Mouse (Mus musculus) forebrain, postnatal 0 days (tissue): ENCODE measurements around the gene Kcnk3. TPM values are rescaled to one million over a fixed set of nuclear protein-coding genes. Genes with fewer than 3 reads are reported as not detected.

ENCODE experiments used
- ATAC-seq: fragments of 200-750 bp; cut with Nextera tagmentation; 2 replicates; pipeline ENCODE4 v1.8.0; 2017; ENCODE audit warnings: mild to moderate bottlenecking, moderate library complexity
- DNase-seq: peaks from one replicate; pipeline ENCODE4 v3.0.0-alpha.2; 2015
- H3K27ac ChIP-seq: fragments of 300-500 bp; sonication (generic); 2 replicates; pipeline ENCODE4 v1.5.1; 2014; ENCODE audit warnings: low read depth, mild to moderate bottlenecking, antibody characterized with exemption, low read length, moderate library complexity, mixed read lengths
- H3K27me3 ChIP-seq: fragments of 300-500 bp; sonication (generic); 2 replicates; pipeline ENCODE4 v1.6.1; 2014; ENCODE audit warnings: mild to moderate bottlenecking, low read length, mixed read lengths; ENCODE audit not compliant: insufficient read depth
- H3K36me3 ChIP-seq: fragments of 300-500 bp; sonication (generic); 2 replicates; pipeline ENCODE4 v1.6.1; 2014; ENCODE audit warnings: mild to moderate bottlenecking, moderate library complexity; ENCODE audit not compliant: insufficient read depth
- H3K4me1 ChIP-seq: fragments of 300-500 bp; sonication (generic); 2 replicates; pipeline ENCODE4 v1.6.1; 2014; ENCODE audit warnings: antibody characterized with exemption; ENCODE audit not compliant: insufficient read depth
- H3K4me2 ChIP-seq: fragments of 300-500 bp; sonication (generic); 2 replicates; pipeline ENCODE4 v1.6.1; 2014; ENCODE audit warnings: low read depth, mild to moderate bottlenecking, moderate library complexity
- H3K4me3 ChIP-seq: fragments of 300-500 bp; sonication (generic); 2 replicates; pipeline ENCODE4 v1.5.1; 2014; ENCODE audit warnings: low read depth, low read length, mixed read lengths
- H3K9ac ChIP-seq: fragments of 300-500 bp; sonication (generic); 2 replicates; pipeline ENCODE4 v1.6.1; 2014; ENCODE audit warnings: mild to moderate bottlenecking
- H3K9me3 ChIP-seq: fragments of 300-500 bp; sonication (generic); 2 replicates; pipeline ENCODE4 v1.6.1; 2016; ENCODE audit warnings: low read length
- CTCF ChIP-seq: sonication (generic); IDR thresholded peaks from 2 replicates; pipeline ENCODE4 v1.5.1; 2016; ENCODE audit warnings: antibody characterized with exemption, control low read depth, low read depth
- WGBS: fragments of 180-500 bp; shearing (Covaris S2); extraction: QIAGEN DNeasy Blood & Tissue Kit; methylation state at CpG from one replicate; pipeline ENCODE4 v1.1.7; 2014; 5-methylcytosine and 5-hydroxymethylcytosine counted together
- polyA plus RNA-seq: library from polyadenylated mRNA; unstranded; fragments of >200 nt; fragmentation: Nextera tagmentation; extraction: Ambion mirVana; gene quantifications from 2 replicates; pipeline ENCODE4 v1.2.1, GENCODE M21; 2015
- total RNA-seq: library from RNA; depleted of rRNA; stranded (reverse); fragments of >200 nt; gene quantifications from 2 replicates; pipeline ENCODE4 v1.2.3, GENCODE M21; 2014

The Kcnk3 gene
- total and polyA plus RNA-seq, 2 experiments from 2014 or later, result 7.0 to 13.1 TPM

GRCm38 (mm10) chr5:30617851-30618250 is 29.9 kb downstream of the Kcnk3 start:
- no peak overlapping the region for H3K4me3 ChIP-seq
- no peak for ATAC-seq

GRCm38 (mm10) chr5:30618376-30619003 is 30.5 kb downstream of the Kcnk3 start:
- ATAC-seq (no peak), DNase-seq (no peak)
- Histone ChIP-seq H3K36me3 (no peaks in the 10 kb centered on the region), H3K9me3 (no peaks in the 10 kb centered on the region), H3K4me2 (no peak overlapping the region), H3K27ac (no peak overlapping the region), H3K9ac (no peak overlapping the region), H3K4me3 (no peak overlapping the region), H3K4me1 (peaks cover 9% of the 10 kb centered on the region; the same call in 1 of the 2 replicates), H3K27me3 (peaks cover 16% of the 10 kb centered on the region)
- no peak for TF ChIP-seq CTCF
- 84% methylated on average over 8 of the region's 8 CpGs for WGBS

More at GRCm38 (mm10) chr5:30617851-30618250, 29.9 kb downstream of the Kcnk3 start:
- no peak for DNase-seq
- WGBS, result 25% methylated on average over 11 of the region's 11 CpGs
- Histone ChIP-seq H3K27ac (no peak overlapping the region), H3K27me3 (peaks cover 13% of the 10 kb centered on the region), H3K4me1 (peaks cover 7% of the 10 kb centered on the region; the same call in 1 of the 2 replicates), H3K9ac (no peak overlapping the region), H3K9me3 (no peaks in the 10 kb centered on the region), H3K4me2 (no peak overlapping the region), H3K36me3 (no peaks in the 10 kb centered on the region)
- no peak for TF ChIP-seq CTCF

- Histone ChIP-seq H3K36me3 (no peaks in the 10 kb centered on the region), H3K9me3 (no peaks in the 10 kb centered on the region), H3K4me1 (peaks cover 9% of the 10 kb centered on the region; the same call in 1 of the 2 replicates), H3K4me2 (no peak overlapping the region), H3K27me3 (peaks cover 16% of the 10 kb centered on the region), H3K4me3 (no peak overlapping the region), H3K27ac (no peak overlapping the region), H3K9ac (no peak overlapping the region)
- TF ChIP-seq CTCF, result no peak
- no peak for ATAC-seq
- no peak for DNase-seq
- 72% methylated on average over 2 of the region's 2 CpGs for WGBS
These were observed 31.2 kb downstream of the Kcnk3 start for GRCm38 (mm10) chr5:30619211-30619610.

DNA sequence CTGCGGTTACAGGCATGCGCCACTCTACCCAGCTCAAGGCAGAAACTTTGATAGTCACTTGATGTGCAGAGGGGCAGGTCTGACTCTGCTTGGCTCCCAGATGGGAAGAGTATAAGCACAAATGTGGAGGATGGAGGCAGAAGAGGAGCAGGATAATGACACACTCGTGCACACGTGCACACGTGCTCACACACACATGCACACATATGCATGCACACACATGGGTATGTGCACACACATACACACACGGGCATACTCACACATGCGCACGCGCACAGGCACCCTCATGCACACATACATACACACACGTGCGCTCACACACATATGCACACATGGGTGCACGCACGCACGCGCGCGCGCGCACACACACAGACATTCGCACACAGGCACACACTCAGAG is 32.6 kb downstream of the Kcnk3 start:
- Histone ChIP-seq H3K4me1 (peaks cover 9% of the 10 kb centered on the region; the same call in 1 of the 2 replicates), H3K36me3 (no peaks in the 10 kb centered on the region), H3K9ac (no peak overlapping the region), H3K27ac (no peak overlapping the region), H3K9me3 (no peaks in the 10 kb centered on the region), H3K4me3 (no peak overlapping the region), H3K27me3 (peaks cover 16% of the 10 kb centered on the region), H3K4me2 (no peak overlapping the region)
- no peak for DNase-seq
- no peak for TF ChIP-seq CTCF
- 97% methylated on average over 20 of the region's 20 CpGs for WGBS
- no peak for ATAC-seq

GRCm38 (mm10) chr5:30621211-30621790 is 33.3 kb downstream of the Kcnk3 start:
- Histone ChIP-seq H3K27me3 (peaks cover 16% of the 10 kb centered on the region), H3K4me1 (peaks cover 9% of the 10 kb centered on the region; the same call in 1 of the 2 replicates), H3K36me3 (no peaks in the 10 kb centered on the region), H3K27ac (no peak overlapping the region), H3K9ac (no peak overlapping the region), H3K4me2 (no peak overlapping the region), H3K4me3 (no peak overlapping the region), H3K9me3 (no peaks in the 10 kb centered on the region)
- DNase-seq, result no peak
- TF ChIP-seq CTCF, result no peak
- ATAC-seq, result no peak
- 93% methylated on average over 9 of the region's 9 CpGs for WGBS

DNA sequence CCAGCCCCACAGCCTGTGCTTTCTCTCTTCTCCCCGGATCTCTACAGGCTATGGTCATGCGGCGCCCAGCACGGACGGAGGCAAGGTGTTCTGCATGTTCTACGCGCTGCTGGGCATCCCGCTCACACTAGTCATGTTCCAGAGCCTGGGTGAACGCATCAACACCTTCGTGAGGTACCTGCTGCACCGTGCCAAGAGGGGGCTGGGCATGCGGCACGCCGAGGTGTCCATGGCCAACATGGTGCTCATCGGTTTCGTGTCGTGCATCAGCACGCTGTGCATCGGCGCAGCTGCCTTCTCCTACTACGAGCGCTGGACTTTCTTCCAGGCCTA is 33.8 kb downstream of the Kcnk3 start:
- no peak for DNase-seq
- H3K27me3 ChIP-seq, result peaks cover 16% of the 10 kb centered on the region
- no peak for ATAC-seq
- WGBS, result 57% methylated on average over 22 of the region's 22 CpGs
- no peaks in the 10 kb centered on the region for H3K9me3 ChIP-seq
- peak overlapping the region; percentile 57 for H3K4me2 ChIP-seq
- no peak overlapping the region for H3K27ac ChIP-seq
- TF ChIP-seq CTCF, result no peak
- peaks cover 9% of the 10 kb centered on the region; the same call in 1 of the 2 replicates for H3K4me1 ChIP-seq
- peak overlapping the region; percentile 26 for H3K4me3 ChIP-seq
- H3K9ac ChIP-seq, result peak overlapping the region; percentile 45; the same call in 1 of the 2 replicates
- H3K36me3 ChIP-seq, result no peaks in the 10 kb centered on the region

DNA sequence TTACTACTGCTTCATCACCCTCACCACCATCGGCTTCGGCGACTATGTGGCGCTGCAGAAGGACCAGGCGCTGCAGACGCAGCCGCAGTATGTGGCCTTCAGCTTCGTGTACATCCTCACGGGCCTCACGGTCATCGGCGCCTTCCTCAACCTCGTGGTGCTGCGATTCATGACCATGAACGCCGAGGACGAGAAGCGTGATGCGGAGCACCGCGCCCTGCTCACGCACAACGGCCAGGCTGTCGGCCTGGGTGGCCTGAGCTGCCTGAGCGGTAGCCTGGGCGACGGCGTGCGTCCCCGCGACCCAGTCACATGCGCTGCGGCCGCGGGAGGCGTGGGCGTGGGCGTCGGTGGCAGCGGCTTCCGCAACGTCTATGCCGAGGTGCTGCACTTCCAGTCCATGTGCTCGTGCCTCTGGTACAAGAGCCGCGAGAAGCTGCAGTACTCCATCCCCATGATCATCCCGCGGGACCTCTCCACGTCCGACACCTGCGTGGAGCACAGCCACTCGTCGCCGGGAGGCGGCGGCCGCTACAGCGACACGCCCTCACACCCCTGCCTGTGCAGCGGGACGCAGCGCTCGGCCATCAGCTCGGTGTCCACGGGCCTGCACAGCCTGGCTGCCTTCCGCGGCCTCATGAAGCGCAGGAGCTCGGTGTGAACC is 34.3 kb downstream of the Kcnk3 start:
- peak overlapping the region; percentile 26 for H3K4me3 ChIP-seq
- TF ChIP-seq CTCF, result no peak; the same call in 1 of the 2 replicates
- H3K27ac ChIP-seq, result no peak overlapping the region
- peak overlapping the region; percentile 45 for H3K9ac ChIP-seq
- H3K27me3 ChIP-seq, result peaks cover 16% of the 10 kb centered on the region
- H3K4me2 ChIP-seq, result peak overlapping the region; percentile 57
- H3K9me3 ChIP-seq, result no peaks in the 10 kb centered on the region
- no peaks in the 10 kb centered on the region for H3K36me3 ChIP-seq
- 6% methylated on average over 69 of the region's 69 CpGs for WGBS
- DNase-seq (peak; percentile 52), ATAC-seq (peak; percentile 70)
- peaks cover 9% of the 10 kb centered on the region; the same call in 1 of the 2 replicates for H3K4me1 ChIP-seq
